Mouse (Mus musculus) cerebellum, adult 8-10 months (tissue): ENCODE measurements around the gene Itga1.

Experiments used
- DNase-seq: peaks from one replicate; pipeline ENCODE4 v3.0.0; 2022

Gene Itga1

DNA sequence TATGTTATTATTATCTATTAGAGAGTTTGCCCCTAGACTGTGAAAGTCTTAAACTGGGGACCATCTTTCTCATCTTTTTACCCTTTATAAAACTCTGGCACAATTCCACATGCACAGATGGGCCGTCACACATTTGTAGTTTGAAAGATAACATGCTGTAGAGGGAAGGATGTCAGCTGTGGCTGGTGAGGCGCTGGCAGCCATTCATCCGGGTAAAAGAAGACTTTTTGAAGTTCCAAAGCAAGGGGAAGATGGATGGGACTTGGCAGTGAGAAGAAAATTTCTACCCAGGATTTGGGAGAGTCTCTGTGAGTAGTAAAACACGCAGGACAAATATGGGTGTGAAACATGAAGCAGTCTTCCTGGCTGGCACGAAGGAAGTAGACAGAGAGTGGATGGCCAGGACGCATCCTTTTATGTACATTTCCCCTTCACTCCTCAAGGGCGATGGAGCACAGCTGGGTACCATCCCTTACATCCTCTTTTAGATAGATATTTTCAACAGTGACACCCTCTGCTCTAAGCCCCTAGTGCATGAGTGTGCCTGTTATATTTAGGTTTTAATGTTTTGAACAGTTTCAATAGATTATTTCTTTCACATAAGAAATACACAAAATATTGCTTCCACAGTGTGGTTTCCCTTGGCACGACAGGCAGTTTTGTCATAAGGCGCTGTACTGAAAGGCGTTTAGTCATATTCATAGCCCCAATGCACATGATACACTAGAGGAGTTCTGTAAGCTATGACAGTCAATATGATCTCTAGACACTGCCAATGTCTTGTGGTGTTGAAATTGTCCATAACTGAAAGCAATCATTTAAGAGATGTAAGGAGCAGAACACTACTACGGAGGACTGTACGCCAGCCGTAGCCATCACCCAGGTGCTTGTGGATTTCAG, 50.9 kb downstream of the Itga1 start:
- no peak for DNase-seq

DNA sequence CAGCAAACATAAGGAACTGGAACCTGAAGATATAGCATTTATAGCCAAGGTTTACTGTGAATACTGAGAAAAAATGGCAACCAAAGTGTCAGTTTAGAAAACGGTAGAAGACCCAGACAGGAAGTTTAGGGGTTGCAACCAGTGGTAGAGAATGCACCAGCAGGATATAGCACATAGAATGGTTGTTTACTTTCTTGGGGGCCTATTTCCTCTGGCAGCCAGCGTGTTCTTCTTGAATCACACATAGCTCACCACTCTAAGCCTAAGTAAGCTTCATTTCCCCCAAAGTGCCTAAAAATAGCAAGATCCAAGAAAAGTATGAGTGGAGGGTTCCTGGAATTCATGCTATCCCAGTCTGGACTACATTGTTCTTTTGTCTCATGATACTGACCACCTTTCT, 59.1 kb downstream of the Itga1 start:
- no peak for DNase-seq

DNA sequence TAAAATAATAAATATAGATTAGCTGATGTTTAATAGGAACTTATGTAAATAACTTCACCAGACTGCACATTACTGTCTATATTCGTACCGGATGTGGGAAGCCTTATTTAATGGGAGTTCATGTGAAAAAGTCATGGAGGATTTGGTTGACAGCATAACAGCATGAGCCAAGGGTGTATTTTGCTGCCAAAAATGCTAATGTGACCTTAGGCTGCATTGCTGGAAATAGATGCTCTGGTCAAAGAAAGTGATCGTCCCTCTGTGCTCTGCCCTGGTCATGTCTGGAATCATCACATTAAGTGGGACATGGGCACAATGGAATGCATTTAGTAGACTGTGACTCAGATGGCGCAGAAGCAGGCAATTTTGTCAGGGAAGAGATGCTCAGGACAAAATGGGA, 64.5 kb downstream of the Itga1 start:
- no peak for DNase-seq

DNA sequence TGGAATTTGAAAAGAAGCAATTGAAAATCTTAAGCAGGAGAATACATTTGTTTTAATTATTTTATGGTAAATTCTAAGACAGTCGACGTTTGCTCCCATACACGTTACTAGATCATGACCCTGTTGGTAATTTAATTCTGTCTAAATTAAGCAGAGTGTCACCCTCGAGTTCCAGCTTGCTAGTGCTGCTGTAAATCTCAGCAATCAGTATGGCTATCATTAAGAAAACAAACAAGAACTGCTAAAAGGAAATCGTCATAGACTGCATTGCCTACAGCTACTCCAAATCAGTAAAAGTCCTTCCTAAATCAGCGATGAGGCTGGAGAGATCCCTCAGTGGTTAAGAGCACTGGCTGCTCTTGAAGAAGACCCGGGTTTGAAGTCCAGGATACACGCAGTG, 66.4 kb downstream of the Itga1 start:
- DNase-seq = no peak

DNA sequence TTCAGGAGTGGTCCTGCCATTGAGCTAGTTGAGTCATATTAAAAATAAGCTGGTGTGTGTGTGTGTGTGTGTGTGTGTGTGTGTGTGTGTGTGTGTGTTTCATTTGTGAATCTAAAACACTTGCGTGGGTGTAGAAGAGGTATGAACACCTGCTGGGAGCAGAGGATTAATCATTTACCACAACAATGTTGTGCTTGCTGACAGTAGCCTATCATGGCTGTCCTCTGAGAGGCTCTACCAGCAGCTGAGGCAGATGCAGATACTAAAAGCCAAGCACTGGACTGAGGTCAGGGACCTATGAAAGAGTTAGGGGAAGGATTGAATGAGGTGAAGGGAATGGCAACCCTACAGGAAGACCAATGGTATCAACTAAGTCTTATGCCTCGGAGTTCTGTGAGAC, 68.6 kb downstream of the Itga1 start:
- no peak for DNase-seq

DNA sequence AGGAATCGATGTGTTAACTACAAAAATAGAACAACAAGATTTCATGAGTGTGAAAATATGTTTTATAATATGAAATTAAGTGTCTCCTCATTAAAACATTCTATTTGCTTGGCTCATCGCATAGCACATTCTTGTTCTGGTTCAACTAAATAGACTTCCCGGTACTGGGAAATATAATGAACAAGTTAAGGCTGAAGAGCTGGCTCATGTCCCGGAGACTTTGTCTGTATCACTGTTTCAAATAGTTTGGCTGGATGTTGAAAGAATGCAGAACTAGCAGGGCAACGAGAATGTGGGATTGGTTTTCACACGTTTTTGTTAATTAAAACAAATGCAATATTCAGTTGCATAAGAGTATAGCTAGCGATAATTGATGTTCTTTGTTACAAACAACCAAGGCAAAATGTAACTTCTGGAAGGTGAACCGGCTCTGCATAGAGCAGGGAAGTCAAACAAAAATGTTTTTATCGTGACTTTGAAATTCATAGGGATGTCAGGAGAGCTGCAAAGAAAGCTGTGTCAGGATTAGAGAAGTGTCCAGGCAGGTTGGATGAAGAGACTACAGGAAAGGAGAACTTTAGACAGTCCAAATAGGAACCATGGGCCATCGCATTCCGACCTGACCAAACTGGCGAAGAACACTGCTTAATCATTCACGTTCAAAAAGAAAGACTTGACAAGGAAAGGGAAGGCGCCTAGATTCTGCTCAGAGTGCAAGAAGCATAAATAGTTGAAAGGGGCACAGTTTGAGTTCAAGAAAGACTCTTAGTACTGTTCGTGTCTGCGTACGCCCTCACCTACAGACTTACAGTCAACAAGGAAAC, 70.4 kb downstream of the Itga1 start:
- DNase-seq = no peak

DNA sequence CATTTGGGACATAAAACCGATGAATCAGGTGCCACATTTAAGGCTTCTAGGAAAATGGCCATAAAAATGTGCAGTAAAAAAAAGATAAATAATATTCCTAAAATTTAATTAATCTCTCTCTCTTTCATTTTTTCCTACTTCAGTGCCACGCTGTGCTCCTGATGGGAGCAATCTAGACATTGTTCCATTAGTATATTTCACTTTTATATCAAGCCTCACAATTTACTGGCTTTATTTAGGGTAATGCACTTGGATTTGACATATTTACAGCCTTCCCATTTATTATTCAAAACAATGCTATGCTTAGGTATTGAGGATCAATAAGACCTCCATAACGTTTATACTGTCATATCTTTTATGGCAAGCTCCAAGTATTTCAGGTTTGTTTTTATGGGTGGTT, 76.4 kb downstream of the Itga1 start:
- DNase-seq = no peak

DNA sequence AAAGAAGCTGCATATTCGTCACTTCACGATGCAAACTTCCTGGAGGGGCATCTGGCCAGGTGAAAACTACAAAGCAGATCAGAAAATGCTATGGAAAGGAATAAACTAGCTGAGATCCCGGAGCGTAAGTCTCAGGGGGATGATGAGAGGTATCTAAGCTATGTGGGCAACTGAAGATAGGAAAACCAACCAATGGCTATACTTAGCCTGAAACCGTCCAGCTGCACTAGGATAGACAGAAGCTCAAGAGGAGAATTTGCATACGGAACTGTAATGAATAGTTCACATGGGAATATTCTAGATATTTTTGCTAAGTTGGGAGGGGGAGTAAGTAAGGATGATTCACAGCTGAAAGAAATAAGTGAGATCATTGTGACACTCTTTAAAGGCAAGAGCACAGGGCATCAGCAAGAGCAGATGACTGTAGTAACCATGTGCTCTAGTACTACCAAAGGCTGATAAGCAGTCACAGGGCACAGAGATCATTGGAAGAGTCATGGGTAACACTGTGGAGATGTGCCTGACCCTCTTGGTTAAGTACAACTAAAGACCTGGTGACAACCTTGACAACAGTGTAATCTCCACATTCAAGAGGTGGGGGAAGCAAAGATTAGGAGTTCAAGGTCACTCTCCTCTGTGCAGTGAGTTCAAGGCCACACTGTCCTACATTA, 79.5 kb downstream of the Itga1 start:
- DNase-seq = no peak

DNA sequence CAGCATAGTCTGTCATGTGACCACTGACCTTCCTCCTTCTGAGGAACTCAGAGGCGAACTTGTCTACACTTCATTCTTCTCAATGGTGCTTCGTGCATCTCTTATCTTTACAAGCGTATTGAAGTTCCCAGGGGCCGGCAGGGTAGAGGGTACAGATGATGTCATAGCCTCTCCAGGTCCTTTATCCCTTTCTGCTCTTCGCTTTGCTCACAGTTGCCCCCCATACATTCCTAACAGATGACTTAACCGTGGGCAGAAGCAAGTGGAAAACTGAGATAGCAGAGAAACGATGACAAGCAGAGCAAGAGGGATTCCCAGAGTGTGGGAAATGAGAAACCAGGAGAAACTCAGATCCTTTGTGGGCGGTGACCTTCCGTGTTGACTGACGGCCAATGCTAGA, 80.4 kb downstream of the Itga1 start:
- DNase-seq = no peak

DNA sequence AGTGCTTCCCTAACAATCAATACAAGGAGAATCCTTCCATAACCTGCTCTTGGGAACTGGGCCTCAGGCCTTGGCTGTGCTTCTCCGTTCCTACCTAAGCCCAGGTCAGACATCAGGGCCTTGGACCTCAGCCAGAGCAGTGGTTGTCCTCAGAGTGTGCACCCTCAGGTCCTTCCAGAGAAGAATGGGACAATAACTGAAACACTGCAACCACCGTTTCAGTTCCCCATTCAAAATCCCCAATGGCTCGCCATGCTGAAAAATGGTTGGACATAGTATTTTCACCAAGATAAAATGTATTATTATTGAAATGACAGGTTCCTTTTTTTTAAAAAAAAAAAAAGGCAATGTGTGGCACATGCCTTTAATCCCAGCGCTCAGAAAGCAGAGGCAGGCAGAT, 81.0 kb downstream of the Itga1 start:
- DNase-seq = no peak

DNA sequence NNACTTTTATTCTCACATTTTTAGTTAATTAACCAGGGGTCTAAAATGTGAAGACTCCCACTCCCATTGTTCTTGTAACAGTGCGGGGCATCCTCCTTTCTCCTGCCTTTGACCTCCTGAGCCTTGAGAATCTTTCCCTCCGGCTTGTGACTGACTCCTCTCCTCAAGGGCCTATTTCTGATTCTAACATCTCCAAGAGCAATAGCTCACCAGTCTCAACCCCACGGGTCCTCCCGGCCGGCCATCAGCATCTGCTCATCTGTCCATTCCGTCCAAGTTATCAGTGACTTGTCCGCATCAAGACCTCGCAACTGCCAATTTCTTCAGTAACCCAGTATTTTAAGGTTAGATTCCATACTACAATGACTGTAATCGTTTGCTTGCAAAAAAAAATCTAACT, 84.2 kb downstream of the Itga1 start:
- no peak for DNase-seq

DNA sequence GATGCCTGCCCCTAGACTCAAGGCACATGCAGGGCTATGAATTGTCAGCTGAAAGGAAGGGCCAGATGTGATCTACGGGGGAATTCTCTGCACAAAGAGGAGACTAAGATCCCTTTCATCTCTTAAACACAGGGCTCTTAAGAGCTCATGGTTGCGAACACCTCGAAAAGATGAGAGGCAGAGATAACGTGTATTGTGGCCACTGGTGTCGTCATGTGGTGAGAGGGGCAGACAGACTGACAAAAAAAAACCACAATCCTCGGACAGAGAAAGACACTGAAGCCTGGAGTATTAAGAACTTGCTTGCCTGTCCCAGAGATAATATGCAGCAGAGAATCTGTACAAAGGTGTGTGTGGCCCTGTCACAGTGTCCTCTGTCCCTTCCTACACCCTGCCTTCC, 90.2 kb downstream of the Itga1 start:
- no peak for DNase-seq

DNA sequence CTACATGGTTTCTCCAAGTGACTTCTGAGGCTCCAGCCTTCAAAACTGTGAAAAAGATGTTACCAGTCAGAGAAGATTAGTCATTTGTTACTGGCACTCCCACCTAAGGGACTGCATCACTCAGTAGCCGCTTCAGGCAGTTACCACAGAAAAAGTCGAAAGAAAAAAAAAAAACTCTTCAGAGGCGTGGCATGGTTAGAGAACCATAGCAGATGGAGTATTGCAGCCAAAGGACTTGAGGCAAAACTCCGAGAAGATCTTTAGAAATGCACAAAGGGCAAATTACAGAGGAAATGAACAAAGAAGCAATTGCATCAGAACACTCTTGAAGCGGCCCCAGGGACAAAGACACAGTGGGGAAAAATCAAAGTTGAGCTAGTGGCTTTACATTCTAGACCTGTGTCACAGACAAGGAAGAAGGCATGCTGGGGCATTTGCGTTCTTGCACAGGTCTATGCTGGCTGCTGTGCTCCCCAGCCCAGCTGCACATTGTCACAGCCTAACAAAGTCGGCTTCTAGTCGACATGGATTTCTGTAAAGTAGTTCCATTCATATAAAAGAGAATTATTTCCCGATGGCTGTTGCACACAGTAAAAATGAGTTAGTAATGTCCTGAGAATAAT, 95.4 kb downstream of the Itga1 start:
- no peak for DNase-seq

DNA sequence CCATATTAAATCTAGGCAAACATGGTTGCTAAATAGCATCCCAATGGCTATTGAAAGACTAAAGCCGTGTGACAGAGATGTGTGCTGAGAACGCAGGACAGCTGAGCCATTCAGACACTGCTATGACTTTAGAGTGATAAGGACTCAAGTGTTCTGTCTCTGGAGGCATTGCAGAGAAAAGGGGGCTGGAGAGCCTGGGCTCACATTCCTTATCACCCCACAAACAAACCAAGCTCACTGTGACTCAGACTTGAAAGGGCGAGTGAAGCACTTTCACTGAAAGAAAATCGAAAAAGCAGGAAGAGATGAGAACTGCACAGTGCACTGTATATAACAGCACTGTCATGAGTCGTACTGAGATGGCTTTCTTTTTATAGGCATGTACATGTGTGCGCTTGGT, 96.4 kb downstream of the Itga1 start:
- no peak for DNase-seq

DNA sequence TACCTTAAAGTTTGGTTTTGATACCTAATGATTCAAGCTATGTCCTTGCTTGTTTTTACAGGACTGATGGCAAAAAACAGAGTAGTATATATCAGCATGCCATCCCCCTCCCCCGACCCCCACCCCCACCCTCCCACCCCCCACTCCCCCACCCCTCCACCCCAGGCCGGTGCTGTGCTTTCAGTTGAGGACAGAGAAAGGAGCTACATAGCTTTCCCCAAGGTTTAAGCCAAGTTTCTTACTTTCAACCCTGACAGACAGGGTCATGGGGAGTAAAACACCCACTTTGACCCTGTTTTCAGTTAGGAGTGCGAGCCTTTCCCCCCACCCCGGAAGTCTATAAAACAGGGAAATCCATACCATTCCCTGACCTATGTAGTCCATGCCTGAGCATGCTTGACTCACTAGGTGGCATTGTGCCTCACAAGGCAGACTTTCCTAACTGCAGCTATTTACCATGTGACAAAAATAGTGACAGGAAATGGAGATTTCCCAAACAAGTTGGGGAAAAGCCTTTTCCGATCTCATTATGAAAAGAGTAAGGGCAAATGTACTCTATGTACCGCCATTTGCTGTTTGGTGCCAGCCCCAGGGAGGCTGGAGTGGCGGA, 98.2 kb downstream of the Itga1 start:
- no peak for DNase-seq

DNA sequence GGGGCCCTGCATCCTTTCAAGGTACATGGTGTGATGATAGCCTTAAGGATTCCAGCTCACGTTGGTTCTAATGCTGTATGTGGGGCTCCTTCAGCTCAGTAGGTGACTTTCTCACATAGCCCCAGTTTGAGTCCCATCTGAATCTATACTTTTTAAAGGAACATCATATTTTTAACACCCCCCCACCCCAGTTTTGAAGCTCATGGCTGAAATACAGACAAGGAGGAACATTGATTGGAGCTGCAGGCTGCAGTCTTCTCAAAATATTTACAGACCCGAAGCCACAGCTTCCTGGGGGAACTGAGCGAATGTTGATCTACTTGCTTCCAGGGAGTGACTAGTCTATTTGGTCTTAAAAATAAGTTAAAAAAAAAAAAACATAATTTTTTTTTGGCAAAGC, 98.9 kb downstream of the Itga1 start:
- no peak for DNase-seq

DNA sequence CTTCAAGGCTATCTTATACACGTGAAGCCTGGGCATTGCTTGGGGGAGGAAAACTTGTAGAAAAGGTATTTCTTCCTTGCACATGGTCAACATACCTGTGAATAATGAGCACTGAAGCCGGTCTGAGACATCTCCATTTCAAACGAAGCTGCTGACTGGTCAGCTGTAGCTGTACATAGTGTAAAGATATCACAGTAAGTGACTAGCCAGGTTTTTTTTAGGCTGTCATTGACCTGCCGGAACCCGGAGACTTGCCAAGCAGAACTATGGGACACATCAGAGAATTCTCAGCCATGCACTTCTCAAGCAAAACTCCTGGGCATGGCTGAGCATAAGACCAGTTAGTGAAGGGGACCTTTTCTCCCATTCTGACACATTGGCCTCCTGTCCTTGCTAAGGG, 99.6 kb downstream of the Itga1 start:
- no peak for DNase-seq

DNA sequence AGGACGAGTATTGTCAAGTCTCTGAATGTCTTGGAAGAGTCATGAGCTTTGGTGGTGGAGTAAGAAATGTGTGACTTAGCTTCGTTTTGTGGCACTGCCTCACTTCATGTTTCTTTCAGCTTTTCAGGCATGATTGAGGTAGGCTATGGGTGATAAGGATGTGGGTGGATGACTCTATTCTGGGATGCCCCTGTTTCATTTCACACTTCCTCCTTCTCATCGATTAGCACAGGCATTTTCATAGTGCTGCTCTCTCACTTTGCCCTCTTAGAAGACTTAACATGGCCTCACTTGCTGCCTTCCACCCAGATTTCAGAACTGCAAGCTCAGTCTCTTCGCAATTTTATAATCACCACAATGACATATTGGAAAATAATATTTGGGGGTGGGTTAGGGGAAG, 102.2 kb downstream of the Itga1 start:
- no peak for DNase-seq

DNA sequence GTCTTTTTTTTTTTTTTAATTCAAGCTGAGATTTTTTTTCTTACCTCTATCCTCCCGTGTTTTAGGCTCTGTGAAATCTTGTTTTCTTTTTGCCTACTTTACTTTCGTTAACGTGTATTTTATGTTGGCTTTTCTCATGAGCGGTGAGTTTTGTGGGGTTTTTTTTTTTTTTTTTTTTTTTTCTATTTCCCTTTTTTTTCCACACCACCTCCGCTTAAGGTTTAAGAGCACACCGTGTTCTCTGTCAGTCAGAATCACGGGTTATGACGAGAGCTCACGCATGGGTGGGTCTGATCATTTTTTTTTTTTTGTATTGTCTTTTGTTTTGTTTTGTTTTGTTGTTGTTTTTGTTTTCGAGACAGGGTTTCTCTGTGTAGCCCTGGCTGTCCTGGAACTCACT, 103.7 kb downstream of the Itga1 start:
- DNase-seq = no peak

DNA sequence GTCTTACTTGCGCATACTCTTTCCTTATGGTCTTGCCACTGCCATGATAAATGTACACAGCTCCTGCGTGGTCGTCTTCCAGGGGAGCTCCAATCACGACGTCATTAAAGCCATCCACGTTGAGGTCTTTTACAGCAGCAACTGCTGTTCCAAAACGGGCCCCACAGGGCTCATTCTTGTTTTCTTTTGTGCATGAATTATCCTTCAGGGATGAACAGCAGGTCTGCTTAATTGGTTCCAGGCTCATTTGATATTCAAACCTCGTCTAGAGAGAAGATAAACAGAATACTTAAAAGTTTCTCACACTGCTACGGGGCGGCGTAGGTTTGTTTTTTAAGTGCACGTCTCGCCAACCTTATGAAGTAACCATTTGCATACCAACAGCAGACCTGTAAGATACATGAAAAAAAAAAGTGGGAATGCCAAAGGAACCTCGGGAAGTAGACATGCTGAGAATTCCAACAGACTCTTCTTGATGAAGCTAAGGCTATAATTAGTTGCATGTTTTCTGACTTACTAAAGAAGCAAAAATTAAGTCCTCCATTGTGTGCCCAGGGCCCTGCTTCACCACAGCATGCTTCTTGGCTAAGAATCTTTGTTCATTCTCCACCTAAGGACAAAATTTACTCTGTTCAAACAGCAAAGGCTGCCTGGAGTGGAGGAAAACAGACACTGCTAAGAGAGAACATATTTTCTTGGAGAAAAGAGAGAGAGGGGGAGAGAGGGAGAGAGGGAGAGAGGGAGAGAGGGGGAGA, 109.3 kb downstream of the Itga1 start:
- DNase-seq = no peak

DNA sequence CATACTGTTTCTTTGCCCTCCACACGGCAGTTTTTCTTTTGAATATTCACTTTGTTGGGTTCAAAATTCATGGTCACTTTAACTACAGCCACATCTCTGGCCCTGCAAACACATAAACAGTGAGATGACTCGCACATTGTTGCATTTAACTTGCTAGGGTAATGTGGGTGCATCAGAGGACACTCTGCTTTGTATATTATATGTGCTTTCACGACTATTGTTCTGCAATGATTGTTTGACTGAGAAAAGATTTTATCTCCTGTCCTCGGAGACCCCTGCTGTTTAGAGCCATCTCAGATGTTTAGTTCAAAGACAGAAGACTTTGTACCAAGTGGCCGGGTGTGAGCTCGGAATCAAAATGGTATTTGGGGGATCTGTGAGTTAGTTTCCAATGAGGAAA, 114.1 kb downstream of the Itga1 start:
- DNase-seq = no peak

DNA sequence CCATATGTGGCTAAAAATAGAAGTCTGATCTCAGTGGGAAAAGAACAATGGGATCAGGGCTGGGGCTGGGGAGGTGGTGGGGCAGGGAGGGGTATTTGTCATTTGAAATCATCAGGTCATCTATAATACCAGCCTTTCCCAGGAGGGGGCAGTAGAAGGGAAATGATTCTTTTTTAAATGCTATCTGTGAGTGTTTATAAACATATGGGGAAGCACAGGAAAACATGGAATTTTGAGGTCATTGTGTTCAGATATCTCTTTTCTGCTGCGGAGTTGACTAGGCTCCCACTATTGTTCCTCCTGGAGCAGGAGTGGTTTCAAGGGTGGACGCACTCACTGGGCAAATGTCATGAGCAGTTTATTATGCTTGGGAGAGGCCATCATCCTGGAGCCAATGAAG, 114.6 kb downstream of the Itga1 start:
- DNase-seq = no peak
